Mouse (Mus musculus) thymus, adult 2 months (tissue): Measurements from ENCODE around the gene Slc36a3.

Experiments used
- CTCF ChIP-seq: fragments of 200-500 bp; IDR thresholded peaks from 2 replicates; pipeline ENCODE4 v1.5.1; 2012; ENCODE audit warnings: mild to moderate bottlenecking, control low read depth, low read length, moderate library complexity, borderline replicate concordance; ENCODE audit not compliant: control insufficient read depth, poor library complexity, insufficient read depth; ENCODE audit errors: extremely low read depth
- POLR2A ChIP-seq: fragments of 200-500 bp; IDR thresholded peaks from 2 replicates; pipeline ENCODE4 v1.6.1; 2012; ENCODE audit warnings: mild to moderate bottlenecking, low read length, control low read depth, moderate library complexity; ENCODE audit not compliant: control insufficient read depth, poor library complexity, insufficient read depth; ENCODE audit errors: extremely low read depth

DNA sequence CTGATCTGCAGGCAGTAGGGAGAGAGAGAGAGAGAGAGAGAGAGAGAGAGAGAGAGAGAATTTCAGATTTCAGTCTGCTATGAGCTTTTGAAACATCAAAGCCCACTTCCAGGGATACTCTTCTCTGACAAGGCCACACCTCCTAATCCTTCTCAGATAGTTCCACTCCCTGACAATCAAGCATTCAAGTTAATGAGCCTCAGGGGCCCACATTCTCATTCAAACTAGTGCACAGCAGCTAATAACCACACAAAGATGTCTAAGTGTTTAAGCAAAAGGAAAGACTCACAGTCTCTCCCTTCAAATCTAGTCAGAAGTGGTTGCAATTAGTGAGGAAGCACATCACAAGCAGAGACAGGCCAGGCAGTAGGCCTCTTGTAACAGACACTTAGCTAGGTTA is 31.2 kb downstream of the Slc36a3 start:
- TF ChIP-seq POLR2A: no peak
- TF ChIP-seq CTCF: no peak
